Mouse (Mus musculus) CH12.LX (cell line): Measurements from ENCODE around the gene Cldn13. TPM values are rescaled to one million over a fixed set of nuclear protein-coding genes. Genes with fewer than 3 reads are reported as not detected.

Source experiments
- DNase-seq: peaks from one replicate; pipeline ENCODE4 v3.0.0-alpha.2; 2013; ENCODE audit errors: extremely low read depth
- H3K27ac ChIP-seq: 2 replicates; pipeline ENCODE4 v1.5.1; 2012; ENCODE audit warnings: low read depth, mild to moderate bottlenecking, control low read depth, moderate library complexity; ENCODE audit not compliant: insufficient read depth
- H3K27me3 ChIP-seq: replicated peaks from 2 replicates; pipeline ENCODE3; 2012; ENCODE audit warnings: inconsistent platforms
- H3K36me3 ChIP-seq, 2 experiments: replicated peaks in 1 of 2; 2 replicates each; pipeline versions ENCODE3 to v1.6.1; 2012; ENCODE audit warnings: inconsistent platforms in 1 of 2, low read length in 1 of 2, mild to moderate bottlenecking in 1 of 2, mixed read lengths in 1 of 2, moderate library complexity in 1 of 2; ENCODE audit not compliant: control insufficient read depth in 1 of 2, insufficient read depth in 1 of 2
- H3K4me1 ChIP-seq, 2 experiments: 2 replicates each; pipeline ENCODE4 v1.6.1; 2012; ENCODE audit warnings: inconsistent platforms in 1 of 2, moderate library complexity in 1 of 2; ENCODE audit not compliant: insufficient read depth in 2 of 2, control insufficient read depth in 1 of 2
- H3K4me2 ChIP-seq: 2 replicates; pipeline ENCODE4 v1.6.1; 2012; ENCODE audit warnings: low read depth, mild to moderate bottlenecking, control low read depth; ENCODE audit not compliant: poor library complexity, insufficient read depth, severe bottlenecking
- H3K4me3 ChIP-seq, 3 experiments: fragments of 150-350 bp in 1 of 3; sonication (generic) in 1 of 3; replicated peaks in 1 of 3; 2 replicates each; pipeline versions ENCODE3 to v1.5.1; 2011 to 2012; ENCODE audit warnings: low read depth in 2 of 3, low read length in 2 of 3, mild to moderate bottlenecking in 2 of 3, moderate library complexity in 2 of 3, control low read depth in 1 of 3, improper control_type of control experiment in 1 of 3, inconsistent platforms in 1 of 3, mixed read lengths in 1 of 3; ENCODE audit not compliant: poor library complexity in 1 of 3
- H3K79me2 ChIP-seq: replicated peaks from 2 replicates; pipeline ENCODE4 v1.6.1; 2012; ENCODE audit warnings: mild to moderate bottlenecking, moderate library complexity; ENCODE audit not compliant: control insufficient read depth, poor library complexity, insufficient read depth, severe bottlenecking; ENCODE audit errors: extremely low read depth
- H3K9ac ChIP-seq: 2 replicates; pipeline ENCODE4 v1.6.1; 2012; ENCODE audit warnings: low read depth, mild to moderate bottlenecking, control low read depth, moderate library complexity; ENCODE audit not compliant: insufficient read depth
- H3K9me3 ChIP-seq: replicated peaks from 2 replicates; pipeline ENCODE3; 2012; ENCODE audit warnings: low read length, inconsistent platforms, mixed read lengths
- CHD1 ChIP-seq: IDR thresholded peaks from 2 replicates; pipeline ENCODE4 v1.6.1; 2012; ENCODE audit warnings: low read depth, low read length, improper control_type of control experiment, inconsistent platforms
- CTCF ChIP-seq, 2 experiments: IDR thresholded peaks in 1 of 2; conservative IDR thresholded peaks in 1 of 2; 2 replicates each; pipeline ENCODE4 v1.5.1; 2011 to 2012; ENCODE audit warnings: low read depth in 2 of 2, low read length in 2 of 2, improper control_type of control experiment in 1 of 2, inconsistent platforms in 1 of 2, mild to moderate bottlenecking in 1 of 2, moderate library complexity in 1 of 2
- EP300 ChIP-seq: IDR thresholded peaks from 2 replicates; pipeline ENCODE4 v1.6.1; 2011; ENCODE audit warnings: low read length, improper control_type of control experiment
- ETS1 ChIP-seq: conservative IDR thresholded peaks from 2 replicates; pipeline ENCODE4 v1.6.1; 2012; ENCODE audit warnings: low read depth, mild to moderate bottlenecking, inconsistent platforms, low read length, improper control_type of control experiment, moderate library complexity
- GABPA ChIP-seq: IDR thresholded peaks from 2 replicates; pipeline ENCODE4 v1.6.1; 2012; ENCODE audit warnings: low read depth, low read length, improper control_type of control experiment, inconsistent platforms; ENCODE audit not compliant: insufficient replicate concordance
- IRF4 ChIP-seq: IDR thresholded peaks from 2 replicates; pipeline ENCODE4 v1.6.1; 2014; ENCODE audit warnings: low read depth, mild to moderate bottlenecking, inconsistent platforms, low read length, improper control_type of control experiment
- MAFK ChIP-seq: IDR thresholded peaks from 2 replicates; pipeline ENCODE4 v1.6.1; 2011; ENCODE audit warnings: low read length, improper control_type of control experiment; ENCODE audit not compliant: insufficient replicate concordance
- MEF2A ChIP-seq: IDR thresholded peaks from 2 replicates; pipeline ENCODE4 v1.6.1; 2014; ENCODE audit warnings: low read depth, mild to moderate bottlenecking, inconsistent platforms, low read length, improper control_type of control experiment, borderline replicate concordance
- MYC ChIP-seq: IDR thresholded peaks from 2 replicates; pipeline ENCODE4 v1.6.1; 2011; ENCODE audit warnings: low read depth, mild to moderate bottlenecking, improper control_type of control experiment, low read length
- POLR2A ChIP-seq: IDR thresholded peaks from 2 replicates; pipeline ENCODE4 v1.6.1; 2011; ENCODE audit warnings: low read depth, mild to moderate bottlenecking, improper control_type of control experiment, low read length
- POLR2AphosphoS2 ChIP-seq: IDR thresholded peaks from 2 replicates; pipeline ENCODE4 v1.6.1; 2011; ENCODE audit warnings: low read depth, low read length, improper control_type of control experiment
- RAD21 ChIP-seq: IDR thresholded peaks from 2 replicates; pipeline ENCODE4 v1.6.1; 2011; ENCODE audit warnings: low read depth, mild to moderate bottlenecking, low read length, improper control_type of control experiment, moderate library complexity
- SMC3 ChIP-seq: IDR thresholded peaks from 2 replicates; pipeline ENCODE4 v1.6.1; 2011; ENCODE audit warnings: low read depth, low read length, improper control_type of control experiment
- TCF12 ChIP-seq: IDR thresholded peaks from 2 replicates; pipeline ENCODE4 v1.6.1; 2014; ENCODE audit warnings: low read depth, mild to moderate bottlenecking, inconsistent platforms, low read length, improper control_type of control experiment
- UBTF ChIP-seq: IDR thresholded peaks from 2 replicates; pipeline ENCODE4 v1.6.1; 2012; ENCODE audit warnings: low read depth, mild to moderate bottlenecking, inconsistent platforms, low read length, improper control_type of control experiment, moderate library complexity
- USF2 ChIP-seq: conservative IDR thresholded peaks from 2 replicates; pipeline ENCODE4 v1.6.1; 2011; ENCODE audit warnings: low read depth, low read length, improper control_type of control experiment
- ZC3H11A ChIP-seq: IDR thresholded peaks from 2 replicates; pipeline ENCODE4 v1.6.1; 2012; ENCODE audit warnings: low read depth, mild to moderate bottlenecking, inconsistent platforms, low read length, improper control_type of control experiment
- dilution Hi-C: fragments of 300-500 bp; cut with MboI; formaldehyde crosslinking; loops from 2 replicates; pipeline ENCODE4 v1.14.3; 2020; ENCODE audit warnings: low sequenced_read_pairs; ENCODE audit not compliant: extremely low pct_unique_long_range_greater_than_20kb, extremely low pct_ligation_motif_present
- in situ Hi-C: fragments of 300-500 bp; cut with MboI; formaldehyde crosslinking; loops from 3 replicates; pipeline ENCODE4 v1.14.3; 2019; ENCODE audit warnings: low sequenced_read_pairs, low pct_ligation_motif_present, low pct_unique_long_range_greater_than_20kb, mixed read lengths
- polyA plus RNA-seq: library from polyadenylated mRNA; unstranded; fragments of >175 nt; gene quantifications from 2 replicates; pipeline ENCODE4 v1.2.1, GENCODE M21; 2012; ENCODE audit warnings: low read depth; ENCODE audit not compliant: insufficient read length
- total RNA-seq, 2 experiments: library from RNA; depleted of rRNA; stranded (reverse); fragments of 300-350 nt in 1 of 2; fragments of >200 nt in 1 of 2; gene quantifications; 2 replicates each; pipeline ENCODE4 v1.2.3; 2012 to 2014

The Cldn13 gene
- total and polyA plus RNA-seq, 3 experiments: not detected

DNA sequence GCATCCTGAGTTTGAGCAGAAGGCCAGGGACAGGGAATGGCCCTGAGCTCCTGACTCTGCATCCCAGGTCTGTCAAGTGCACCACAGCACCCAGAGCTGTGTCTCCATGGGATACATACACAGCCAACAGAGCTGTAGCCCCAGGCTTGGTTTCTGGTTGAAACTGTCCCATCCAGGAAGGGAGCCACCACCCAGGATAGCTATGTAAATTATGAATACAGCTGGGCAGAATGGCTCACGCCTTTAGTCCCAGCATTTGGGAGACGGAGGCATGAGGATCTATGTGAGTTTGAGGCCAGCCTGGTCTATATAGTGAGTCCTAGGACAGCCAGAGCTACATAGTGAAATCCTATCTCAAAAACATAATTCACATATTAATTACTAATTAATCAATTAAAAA, 14.7 kb upstream of the Cldn13 start:
- in situ Hi-C loops (no loop called here), dilution Hi-C loops (no loop called here)
- Histone ChIP-seq H3K4me1 (peaks cover 5 to 14% of the 10 kb centered on the region in 2 experiments; a peak in 2 of 4 replicates), H3K9me3 (peaks cover 17% of the 10 kb centered on the region), H3K9ac (no peak overlapping the region), H3K4me2 (no peak overlapping the region), H3K4me3 (no peak overlapping the region), H3K79me2 (no peaks in the 10 kb centered on the region), H3K36me3 (no peaks in the 10 kb centered on the region), H3K27ac (no peak overlapping the region), H3K27me3 (peaks cover 52% of the 10 kb centered on the region)
- no peak for DNase-seq
- TF ChIP-seq USF2: no peak
- TF ChIP-seq SMC3: no peak
- TF ChIP-seq ETS1: no peak
- no peak for TF ChIP-seq UBTF
- TF ChIP-seq GABPA: no peak
- no peak for TF ChIP-seq RAD21
- no peak for TF ChIP-seq MAFK
- no peak for TF ChIP-seq TCF12
- TF ChIP-seq IRF4: no peak
- TF ChIP-seq CHD1: no peak
- TF ChIP-seq ZC3H11A: no peak
- no peak for TF ChIP-seq MEF2A
- TF ChIP-seq POLR2AphosphoS2: no peak
- TF ChIP-seq MYC: no peak
- TF ChIP-seq POLR2A: no peak
- TF ChIP-seq CTCF (conservative IDR thresholded peaks at IDR 0.05 in 1 of 2, IDR thresholded peaks at IDR 0.05 in 1 of 2; ENCODE audit: low read depth in 2 of 2, low read length in 2 of 2): no peak

DNA sequence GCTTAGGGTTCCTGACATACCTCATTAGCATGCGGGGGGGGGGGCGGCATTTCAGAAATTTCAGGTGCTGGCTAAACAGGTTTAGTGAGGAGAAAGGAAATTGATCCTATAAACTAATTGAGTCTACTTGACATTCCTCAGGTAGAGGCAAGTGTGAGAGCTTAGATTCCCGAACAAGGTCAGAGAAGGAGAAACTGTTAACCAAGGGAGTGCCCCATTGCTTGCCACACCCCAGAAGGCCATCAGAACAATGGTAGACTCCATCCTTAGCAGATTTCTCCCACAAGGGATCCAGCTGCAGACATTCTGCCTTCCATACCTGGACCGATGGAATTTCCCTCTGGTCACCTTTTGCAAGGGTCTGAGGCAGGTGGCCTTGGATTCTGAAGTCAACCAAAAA, 11.4 kb upstream of the Cldn13 start:
- Histone ChIP-seq H3K4me1 (no peaks in the 10 kb centered on the region), H3K4me2 (no peak overlapping the region), H3K9ac (no peak overlapping the region), H3K27ac (no peak overlapping the region), H3K79me2 (no peaks in the 10 kb centered on the region), H3K9me3 (no peaks in the 10 kb centered on the region), H3K4me3 (no peak overlapping the region), H3K27me3 (peaks cover 74% of the 10 kb centered on the region), H3K36me3 (no peaks in the 10 kb centered on the region)
- no peak for TF ChIP-seq EP300
- TF ChIP-seq UBTF: no peak
- no peak for DNase-seq
- in situ Hi-C loops: no loop called here
- dilution Hi-C loops: no loop called here
